Mouse (Mus musculus) spleen, adult 2 months (tissue): ENCODE results near the gene Shisa2.

ENCODE experiments used
- CTCF ChIP-seq: fragments of 200-500 bp; IDR thresholded peaks from 2 replicates; pipeline ENCODE4 v1.5.1; 2011; ENCODE audit warnings: mild to moderate bottlenecking, inconsistent platforms; ENCODE audit not compliant: insufficient read depth, insufficient read length, insufficient replicate concordance; ENCODE audit errors: extremely low read depth
- POLR2A ChIP-seq: fragments of 200-500 bp; IDR thresholded peaks from 2 replicates; pipeline ENCODE4 v1.6.1; 2011; ENCODE audit warnings: low read depth, low read length, inconsistent platforms

DNA sequence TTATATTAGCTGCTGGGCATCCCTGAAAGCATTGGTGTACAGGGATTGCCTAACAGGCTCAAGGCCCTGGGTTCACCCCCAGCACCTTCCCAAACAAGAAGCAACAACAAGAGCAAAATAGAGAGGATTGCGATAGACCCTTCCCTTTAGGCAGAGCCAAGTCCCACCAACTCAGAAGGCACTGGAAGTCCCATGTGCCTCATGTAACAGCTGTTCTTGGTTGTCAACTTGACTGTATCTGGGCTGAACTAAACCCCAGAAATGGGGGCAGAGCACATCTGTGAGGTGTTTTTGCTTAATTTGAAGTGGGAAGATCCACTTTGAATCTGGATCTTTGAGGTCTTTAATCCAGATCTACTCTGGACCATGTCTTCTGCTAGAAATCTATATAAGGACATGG is 32.0 kb downstream of the Shisa2 start:
- TF ChIP-seq POLR2A, result no peak
- no peak for TF ChIP-seq CTCF
